Mouse (Mus musculus): ENCODE results near the gene Ccdc90b.

Gene Ccdc90b

GRCm38 (mm10) chr7:92560986-92561876 lies at the start of gene Ccdc90b:
Ccdc90b (plus strand) TSS chr7:92561149.
- DNase-seq (ENCODE audit: low read depth, low spot score): no peak

- no peak for DNase-seq (ENCODE audit: low read depth, low spot score)
Measured at GRCm38 (mm10) chr7:92520397-92520796, 40.6 kb upstream of the Ccdc90b start.

GRCm38 (mm10) chr7:92520820-92521219 lies 40.1 kb upstream of the Ccdc90b start:
- DNase-seq (ENCODE audit: low read depth, low spot score): peak; percentile 24

GRCm38 (mm10) chr7:92529245-92529644 lies 31.7 kb upstream of the Ccdc90b start:
- DNase-seq (ENCODE audit: low read depth, low spot score): no peak

- DNase-seq (ENCODE audit: low read depth, low spot score): no peak
Measured at GRCm38 (mm10) chr7:92532351-92533036, 28.5 kb upstream of the Ccdc90b start.

GRCm38 (mm10) chr7:92546763-92547162 lies 14.2 kb upstream of the Ccdc90b start:
- DNase-seq (ENCODE audit: low read depth, low spot score): no peak

- DNase-seq (ENCODE audit: low read depth, low spot score): no peak
Measured at GRCm38 (mm10) chr7:92550248-92550989, 10.5 kb upstream of the Ccdc90b start.

- peak; percentile 43 for DNase-seq (ENCODE audit: low read depth, low spot score)
Measured at GRCm38 (mm10) chr7:92550990-92551392, 10.0 kb upstream of the Ccdc90b start.

GRCm38 (mm10) chr7:92558744-92559143 lies 2.2 kb upstream of the Ccdc90b start:
- no peak for DNase-seq (ENCODE audit: low read depth, low spot score)

GRCm38 (mm10) chr7:92566775-92567174 lies 5.8 kb downstream of the Ccdc90b start:
- no peak for DNase-seq (ENCODE audit: low read depth, low spot score)

- DNase-seq (ENCODE audit: low read depth, low spot score): no peak
Measured at GRCm38 (mm10) chr7:92580491-92581207, 19.7 kb downstream of the Ccdc90b start.

GRCm38 (mm10) chr7:92583567-92583966 lies 22.6 kb downstream of the Ccdc90b start:
- DNase-seq (ENCODE audit: low read depth, low spot score): no peak

- no peak for DNase-seq (ENCODE audit: low read depth, low spot score)
Measured at GRCm38 (mm10) chr7:92589986-92590385, 29.0 kb downstream of the Ccdc90b start.

- no peak for DNase-seq (ENCODE audit: low read depth, low spot score)
Measured at GRCm38 (mm10) chr7:92590842-92591241, 29.9 kb downstream of the Ccdc90b start.

GRCm38 (mm10) chr7:92604961-92605360 lies 44.0 kb downstream of the Ccdc90b start:
- DNase-seq (ENCODE audit: low read depth, low spot score): no peak

GRCm38 (mm10) chr7:92610830-92611229 lies 49.9 kb downstream of the Ccdc90b start:
- DNase-seq (ENCODE audit: low read depth, low spot score): no peak

GRCm38 (mm10) chr7:92624488-92624887 lies 63.5 kb downstream of the Ccdc90b start:
- no peak for DNase-seq (ENCODE audit: low read depth, low spot score)

GRCm38 (mm10) chr7:92630167-92630566 lies 69.2 kb downstream of the Ccdc90b start:
- peak; percentile 46 for DNase-seq (ENCODE audit: low read depth, low spot score)

Measured in A20 (cell line).